Mouse (Mus musculus) embryonic fibroblast, embryonic 13.5 days (primary cell): ENCODE data around the gene Gpx8.

Experiments used
- CTCF ChIP-seq: IDR thresholded peaks from 2 replicates; pipeline ENCODE4 v1.5.1; 2011; ENCODE audit warnings: mild to moderate bottlenecking, control low read depth, low read length, moderate library complexity, borderline replicate concordance; ENCODE audit not compliant: insufficient read depth
- POLR2A ChIP-seq: IDR thresholded peaks from 2 replicates; pipeline ENCODE4 v1.6.1; 2011; ENCODE audit warnings: low read depth, mild to moderate bottlenecking, control low read depth, low read length, moderate library complexity

DNA sequence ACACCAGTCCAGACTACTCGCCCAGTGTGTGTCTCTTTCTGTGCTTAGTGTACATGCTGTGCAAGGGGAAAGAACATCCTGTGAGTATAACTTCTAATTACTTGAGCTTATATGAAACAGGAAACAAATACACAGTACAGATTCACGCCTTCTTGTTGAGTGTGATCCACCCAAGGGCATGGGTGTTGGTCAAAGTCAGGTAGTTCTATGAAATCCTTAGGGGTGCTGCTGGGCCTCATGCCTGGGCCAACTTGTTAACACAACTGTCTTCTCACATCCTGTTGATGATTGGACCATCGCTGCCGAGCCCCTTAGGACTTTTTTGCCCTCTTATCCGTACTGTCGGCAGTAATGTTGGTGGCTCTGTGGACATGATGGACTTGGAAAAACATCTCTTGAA, 15.5 kb upstream of the Gpx8 start:
- TF ChIP-seq CTCF: no peak
- TF ChIP-seq POLR2A: no peak
